In the genomic region with DNA sequence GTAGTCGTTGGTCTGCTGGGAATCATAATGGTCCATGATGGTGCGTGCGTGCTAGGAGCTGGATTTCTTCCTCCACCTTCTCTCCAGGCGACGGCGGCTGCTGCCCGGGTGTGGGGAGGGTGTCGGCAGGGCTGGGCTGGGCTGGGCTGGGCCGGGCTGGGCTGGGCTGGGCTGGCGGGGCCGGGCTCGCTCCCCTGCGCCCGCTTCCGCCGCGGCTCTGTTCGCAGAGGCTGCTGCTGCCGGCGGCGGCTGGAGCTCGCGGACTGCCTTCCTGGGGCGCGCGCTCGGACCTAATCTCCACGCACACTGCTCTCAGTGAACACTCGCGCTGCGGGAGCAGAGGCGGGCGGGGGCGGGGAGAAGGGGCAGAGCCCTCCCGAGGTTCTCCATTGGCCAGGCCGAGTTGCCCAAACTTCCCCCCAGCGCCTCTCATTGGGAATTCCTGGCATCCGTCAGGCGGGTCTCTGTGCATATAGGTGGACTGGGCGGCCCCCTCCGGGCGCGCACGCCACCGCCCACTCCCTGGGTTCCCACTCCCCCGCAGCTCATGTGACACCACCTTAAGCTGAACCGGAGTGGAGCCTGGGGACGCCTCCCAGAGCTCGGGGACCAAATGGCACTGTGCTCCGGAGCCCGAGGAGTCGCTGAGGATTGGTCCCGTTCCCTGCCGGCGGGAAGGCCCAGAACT, we compare ENCODE assay signal across 8 mouse cellular contexts. TPM values are rescaled to one million over a fixed set of nuclear protein-coding genes. Genes with fewer than 3 reads are reported as not detected.
DNase-seq lines count a peak whose midpoint lies in the region; ATAC-seq lines count a peak whose summit lies in the region.

A gene (minus strand): TSS at position 316 of the 688 bp plus-strand sequence.

- ATAC-seq in frontal cortex, adult (ENCODE audit: low TSS enrichment): peak; percentile 83
- peak; percentile 72 to 73 for ATAC-seq in hematopoietic stem cell, adult 5-6 weeks (replicated peaks in 1 of 2; ENCODE audit: insufficient read depth in 1 of 2, low FRiP score in 2 of 2, low TSS enrichment in 1 of 2, low read depth in 1 of 2, poor library complexity in 2 of 2, severe bottlenecking in 2 of 2)
- ATAC-seq in lung, embryonic 15.5 days (ENCODE audit: borderline replicate concordance, extremely low read depth, low FRiP score, low TSS enrichment): peak; percentile 94

- H3K9me3 ChIP-seq in lung, embryonic 15.5 days: no peaks in the 10 kb centered on the region

- no peaks in the 10 kb centered on the region for H3K27me3 ChIP-seq in lung, embryonic 15.5 days

- under 1% methylated on average over 52 of the region's 55 CpGs for WGBS in lung, embryonic 15.5 days

- DNase-seq in Muller cell, postnatal 12 days (ENCODE audit: inconsistent ontology term): peak; percentile 100
- DNase-seq in cerebellum, adult 9-11 months: peak; percentile 96
- peak; percentile 67 for DNase-seq in layer of hippocampus, adult 9-10 months (ENCODE audit: low spot score)
- DNase-seq in ovary, postnatal 10 days (ENCODE audit: low spot score): peak; percentile 84
- DNase-seq in thymus, postnatal 0 days (ENCODE audit: low spot score): peak; percentile 83

- H3K36me3 ChIP-seq in lung, embryonic 15.5 days: no peaks in the 10 kb centered on the region

- H3K4me3 ChIP-seq in lung, embryonic 15.5 days: peak within 1 kb of the TSS; percentile 74

- H3K9ac ChIP-seq in lung, embryonic 15.5 days: peak within 1 kb of the TSS; percentile 90

- H3K4me2 ChIP-seq in lung, embryonic 15.5 days: peak within 1 kb of the TSS; percentile 80

- H3K27ac ChIP-seq in lung, embryonic 15.5 days: peak within 1 kb of the TSS; percentile 98

- H3K4me1 ChIP-seq in lung, embryonic 15.5 days: peaks cover 45% of the 10 kb centered on the region

RNA-seq across cellular contexts. Expression of the gene that starts here (rescaled TPM):
- total RNA-seq in hematopoietic stem cell, adult 5-6 weeks (2017): 19.7 and 33.1 TPM in 2 replicates
- 53.4 and 57.3 TPM in 2 replicates for polyA plus RNA-seq in lung, embryonic 15.5 days (2015; fragmentation: Nextera tagmentation; extraction: Ambion mirVana)
- polyA plus RNA-seq in thymus, postnatal 0 days (2015; fragmentation: Nextera tagmentation; extraction: Ambion mirVana): 36.9 and 41.0 TPM in 2 replicates

Comparison
In these comparisons a context has a peak if more than half of its experiments do, and no peak if none do; other contexts are left out.
1. Peak in every context shown above with its lines: DNase-seq, ATAC-seq, H3K4me3 ChIP-seq and H3K27ac ChIP-seq.